Mouse (Mus musculus) neural tube, embryonic 15.5 days (tissue): ENCODE measurements around the gene Armc7. TPM values are rescaled to one million over a fixed set of nuclear protein-coding genes. Genes with fewer than 3 reads are reported as not detected.

Experiments
- ATAC-seq: fragments of 200-750 bp; cut with Nextera tagmentation; 2 replicates; pipeline ENCODE4 v1.8.0; 2017; ENCODE audit warnings: mild to moderate bottlenecking, moderate TSS enrichment, moderate library complexity; ENCODE audit not compliant: low FRiP score
- H3K27ac ChIP-seq: fragments of 300-500 bp; sonication (generic); replicated peaks from 2 replicates; pipeline ENCODE4 v1.5.1; 2015; ENCODE audit warnings: mild to moderate bottlenecking, inconsistent platforms
- H3K27me3 ChIP-seq: fragments of 300-500 bp; sonication (generic); replicated peaks from 2 replicates; pipeline ENCODE4 v1.6.1; 2015; ENCODE audit warnings: inconsistent platforms
- H3K36me3 ChIP-seq: fragments of 300-500 bp; sonication (generic); 2 replicates; pipeline ENCODE4 v1.6.1; 2015; ENCODE audit warnings: inconsistent platforms
- H3K4me1 ChIP-seq: fragments of 300-500 bp; sonication (generic); 2 replicates; pipeline ENCODE4 v1.6.1; 2015; ENCODE audit warnings: inconsistent platforms
- H3K4me2 ChIP-seq: fragments of 300-500 bp; sonication (generic); 2 replicates; pipeline ENCODE4 v1.6.1; 2015; ENCODE audit warnings: inconsistent platforms, mild to moderate bottlenecking, moderate library complexity
- H3K4me3 ChIP-seq: fragments of 300-500 bp; sonication (generic); replicated peaks from 2 replicates; pipeline ENCODE4 v1.5.1; 2015; ENCODE audit warnings: mild to moderate bottlenecking, inconsistent platforms
- H3K9ac ChIP-seq: fragments of 300-500 bp; sonication (generic); replicated peaks from 2 replicates; pipeline ENCODE4 v1.6.1; 2015; ENCODE audit warnings: mild to moderate bottlenecking, inconsistent platforms
- H3K9me3 ChIP-seq: fragments of 300-500 bp; sonication (generic); replicated peaks from 2 replicates; pipeline ENCODE4 v1.6.1; 2016; ENCODE audit warnings: inconsistent platforms
- WGBS: fragments of 180-500 bp; shearing (Covaris S2); methylation state at CpG from one replicate; pipeline ENCODE4 v1.1.7; 2015; ENCODE audit warnings: mixed read lengths; 5-methylcytosine and 5-hydroxymethylcytosine counted together
- microRNA-seq: library from miRNA; unstranded; fragments of <30 nt; microRNA quantifications from one replicate; pipeline ENCODE4, GENCODE M21; 2017
- polyA plus RNA-seq: library from polyadenylated mRNA; unstranded; fragments of >200 nt; fragmentation: Nextera tagmentation; extraction: Ambion mirVana; gene quantifications from 2 replicates; pipeline ENCODE4 v1.2.1, GENCODE M21; 2015

The Armc7 gene
- polyA plus RNA-seq, 1 experiment from 2014 or later, result 17.8 TPM

GRCm38 (mm10) chr11:115536856-115537568 is 61.5 kb downstream of the Armc7 start:
- ATAC-seq, result no peak
- H3K36me3 ChIP-seq, result peaks cover 16% of the 10 kb centered on the region
- peak overlapping the region; percentile 99 for H3K27ac ChIP-seq
- 79% methylated on average over 10 of the region's 10 CpGs for WGBS
- H3K4me1 ChIP-seq, result peaks cover 35% of the 10 kb centered on the region
- no peaks in the 10 kb centered on the region for H3K9me3 ChIP-seq
- peak overlapping the region; percentile 77 for H3K4me2 ChIP-seq
- no peak overlapping the region for H3K9ac ChIP-seq
- H3K4me3 ChIP-seq, result peak overlapping the region; percentile 89; the same call in 1 of the 2 replicates
- no peaks in the 10 kb centered on the region for H3K27me3 ChIP-seq

DNA sequence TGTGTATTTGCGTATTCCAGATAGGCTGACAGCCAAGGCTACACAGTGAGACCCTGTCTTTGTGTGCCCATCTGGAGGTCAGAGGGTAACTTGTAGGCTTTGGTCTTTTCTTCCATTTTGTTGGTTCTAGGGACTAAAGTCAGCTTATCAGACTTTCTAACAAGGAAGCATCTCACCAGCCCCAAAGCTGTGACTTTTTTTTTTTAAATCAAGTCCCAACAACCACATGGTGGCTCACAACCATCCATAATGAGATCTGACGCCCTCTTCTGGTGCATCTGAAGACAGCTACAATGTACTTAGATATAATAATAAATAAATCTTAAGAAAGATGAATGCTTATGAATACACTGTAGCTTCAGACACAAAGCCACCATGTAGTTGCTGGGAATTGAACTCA is 62.6 kb downstream of the Armc7 start:
- H3K4me1 ChIP-seq, result peaks cover 26% of the 10 kb centered on the region
- no peaks in the 10 kb centered on the region for H3K9me3 ChIP-seq
- H3K9ac ChIP-seq, result no peak overlapping the region
- no peak overlapping the region for H3K4me2 ChIP-seq
- H3K4me3 ChIP-seq, result no peak overlapping the region
- no peak for ATAC-seq
- H3K27me3 ChIP-seq, result no peaks in the 10 kb centered on the region
- no peak overlapping the region for H3K27ac ChIP-seq
- peaks cover 6% of the 10 kb centered on the region for H3K36me3 ChIP-seq
- 69% methylated on average over 2 of the region's 2 CpGs for WGBS

Small RNA genes lying within 50 kb of the gene (microRNA-seq; reads per million reads assigned to microRNA genes)
- gene Mir3968, result not detected

Other genes starting within 250 kb of the Armc7 start
- gene Grin2c, start 208.4 kb upstream of the Armc7 start, polyA plus RNA-seq, result 0.34 and 0.44 TPM in 2 replicates
- 18.6 and 21.5 TPM in 2 replicates for gene Fdxr, start 198.6 kb upstream of the Armc7 start, polyA plus RNA-seq
- gene Fads6, start 178.0 kb upstream of the Armc7 start, polyA plus RNA-seq, result 2.0 and 2.1 TPM in 2 replicates
- 0.15 and 0.26 TPM in 2 replicates for gene Otop2, start 168.5 kb upstream of the Armc7 start, polyA plus RNA-seq
- gene Ush1g, start 153.6 kb upstream of the Armc7 start, polyA plus RNA-seq, result 0.09 and 0.14 TPM in 2 replicates
- gene Otop3, start 140.9 kb upstream of the Armc7 start, polyA plus RNA-seq, result 2.5 and 2.6 TPM in 2 replicates
- gene Hid1, start 107.9 kb upstream of the Armc7 start, polyA plus RNA-seq, result 49.5 and 55.6 TPM in 2 replicates
- gene Cdr2l, start 93.8 kb upstream of the Armc7 start, polyA plus RNA-seq, result 21.5 and 23.9 TPM in 2 replicates
- gene Mrpl58, start 71.9 kb upstream of the Armc7 start, polyA plus RNA-seq, result 175 and 183 TPM in 2 replicates
- gene Atp5h, start 55.7 kb upstream of the Armc7 start, polyA plus RNA-seq, result 949 and 1,025 TPM in 2 replicates
- 19.0 and 22.4 TPM in 2 replicates for gene Kctd2, start 55.5 kb upstream of the Armc7 start, polyA plus RNA-seq
- gene Trim80, start 35.1 kb upstream of the Armc7 start, polyA plus RNA-seq, result 0.09 and 0.10 TPM in 2 replicates
- gene Slc16a5, start 13.2 kb upstream of the Armc7 start, polyA plus RNA-seq, result 0.44 and 7.2 TPM in 2 replicates
- gene Nt5c, start 16.2 kb downstream of the Armc7 start, polyA plus RNA-seq, result 95.5 and 96.2 TPM in 2 replicates
- 1,012 and 1,180 TPM in 2 replicates for gene Jpt1, start 38.7 kb downstream of the Armc7 start, polyA plus RNA-seq
- 882 and 892 TPM in 2 replicates for gene Sumo2, start 60.6 kb downstream of the Armc7 start, polyA plus RNA-seq
- 101 and 120 TPM in 2 replicates for gene Nup85, start 88.8 kb downstream of the Armc7 start, polyA plus RNA-seq
- 81.0 and 83.8 TPM in 2 replicates for gene Mrps7, start 128.3 kb downstream of the Armc7 start, polyA plus RNA-seq
- 34.6 and 35.0 TPM in 2 replicates for gene Gga3, start 128.4 kb downstream of the Armc7 start, polyA plus RNA-seq
- gene Mif4gd, start 137.3 kb downstream of the Armc7 start, polyA plus RNA-seq, result 11.5 and 19.4 TPM in 2 replicates
- 49.0 and 52.8 TPM in 2 replicates for gene Slc25a19, start 152.6 kb downstream of the Armc7 start, polyA plus RNA-seq
- gene Grb2, start 232.9 kb downstream of the Armc7 start, polyA plus RNA-seq, result 192 and 194 TPM in 2 replicates